Mouse (Mus musculus) brown adipose tissue, adult 24 weeks (tissue): ENCODE measurements around the gene C1qa. TPM values are rescaled to one million over a fixed set of nuclear protein-coding genes. Genes with fewer than 3 reads are reported as not detected.

ENCODE experiments used
- H3K27ac ChIP-seq: fragments of 200-500 bp; replicated peaks from 2 replicates; pipeline ENCODE4 v1.5.1; 2012; ENCODE audit warnings: low read depth, mild to moderate bottlenecking, low read length
- H3K4me1 ChIP-seq: fragments of 200-500 bp; 2 replicates; pipeline ENCODE4 v1.6.1; 2012; ENCODE audit warnings: low read length, mixed read lengths; ENCODE audit not compliant: control insufficient read depth, insufficient read depth, insufficient read length
- H3K4me3 ChIP-seq: fragments of 200-500 bp; 2 replicates; pipeline ENCODE4 v1.5.1; 2012; ENCODE audit warnings: low read depth, mild to moderate bottlenecking, low read length, moderate library complexity; ENCODE audit not compliant: insufficient read depth
- polyA plus RNA-seq: library from polyadenylated mRNA; stranded (reverse); fragments of >200 nt; gene quantifications from 2 replicates; pipeline ENCODE4 v1.2.4, GENCODE M21; 2012; ENCODE audit not compliant: missing spikeins, insufficient read depth, insufficient read length

Gene C1qa
- 56.5 and 75.2 TPM in 2 replicates for polyA plus RNA-seq

DNA sequence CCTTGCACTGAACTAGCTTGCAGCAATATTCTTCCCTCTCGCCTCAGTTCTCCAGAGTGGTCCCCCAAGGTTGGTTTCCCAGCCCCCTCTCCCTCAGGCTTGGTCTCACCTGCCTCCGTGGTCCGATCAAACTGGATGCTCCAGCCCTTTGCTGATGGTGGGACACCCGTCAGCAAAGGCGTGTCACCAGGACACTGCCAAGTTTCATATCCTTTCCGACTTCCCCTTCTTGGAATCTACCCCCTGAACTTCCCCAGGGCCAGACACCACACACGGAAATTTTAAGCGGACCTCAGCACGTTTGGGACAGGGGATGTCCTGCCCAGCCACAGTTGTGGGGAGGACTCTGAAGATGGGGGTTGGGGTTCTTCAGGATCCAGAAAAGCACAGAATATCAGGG is at the start of gene C1qa:
Gene C1qa, minus strand, starts transcription at position 167 of the 400 bp plus-strand sequence.
- H3K4me3 ChIP-seq: peak within 1 kb of the TSS; percentile 55
- H3K4me1 ChIP-seq: no peaks in the 10 kb centered on the region
- peak within 1 kb of the TSS; percentile 91 for H3K27ac ChIP-seq

DNA sequence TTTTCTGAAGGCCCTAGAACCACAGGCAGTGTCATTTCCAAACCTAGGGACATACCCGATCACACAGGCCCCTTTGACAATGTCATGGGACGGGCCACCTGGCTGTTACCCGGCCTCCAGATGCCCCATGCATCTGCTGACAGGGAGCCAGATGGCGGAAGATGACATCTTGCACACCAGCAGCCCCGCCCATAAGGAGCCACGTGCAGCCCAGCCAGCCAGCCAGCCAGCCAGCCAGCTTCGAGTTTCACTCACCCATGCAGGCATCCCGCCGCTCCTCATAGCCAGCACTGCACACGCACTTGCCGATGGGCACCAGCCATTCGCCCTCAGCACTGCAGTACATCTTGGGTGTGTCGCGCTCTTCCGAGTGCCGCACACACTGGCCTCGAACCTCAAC is 46.8 kb upstream of the C1qa start:
- Histone ChIP-seq H3K4me3 (no peak overlapping the region), H3K4me1 (no peaks in the 10 kb centered on the region), H3K27ac (no peak overlapping the region)

DNA sequence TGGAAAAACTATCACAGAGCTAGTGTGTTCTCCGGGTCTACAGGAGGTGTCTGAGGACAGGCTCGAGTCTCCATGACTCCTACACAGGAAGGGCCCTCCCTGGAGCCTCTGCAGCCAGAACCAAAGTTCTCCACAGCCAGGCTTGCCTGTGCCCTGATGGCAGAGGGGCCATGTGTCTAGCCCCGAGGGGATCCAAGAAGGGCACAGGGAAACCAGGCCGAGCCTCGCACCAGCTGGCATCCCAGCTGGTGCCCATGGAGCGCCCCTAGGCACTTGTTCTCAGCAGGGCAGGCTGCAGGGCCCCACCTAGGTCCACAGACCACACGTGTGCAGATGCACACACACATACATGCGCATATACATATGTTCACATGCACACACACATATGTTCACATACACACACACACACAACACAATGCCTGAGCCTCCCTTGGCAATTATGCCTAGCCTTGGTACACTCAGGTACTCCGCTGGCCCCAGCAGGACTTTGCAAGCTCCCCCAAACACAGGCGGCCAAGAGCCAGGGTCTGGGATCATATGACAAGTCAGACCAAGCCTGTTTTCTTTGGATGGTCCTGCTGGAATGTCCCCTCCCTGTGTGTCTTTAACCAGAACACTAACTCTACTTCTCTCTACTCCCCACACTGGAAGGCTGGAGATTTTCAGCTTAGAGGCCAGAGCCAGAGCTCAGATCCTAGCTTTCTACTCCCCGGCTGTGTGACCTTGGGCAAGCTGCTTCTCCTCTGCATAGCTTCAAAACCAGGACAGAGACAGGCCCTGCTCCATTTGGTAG is 46.2 kb upstream of the C1qa start:
- Histone ChIP-seq H3K4me1 (no peaks in the 10 kb centered on the region), H3K27ac (no peak overlapping the region), H3K4me3 (no peak overlapping the region)

GRCm38 (mm10) chr4:136943175-136943574 is 44.6 kb upstream of the C1qa start:
- Histone ChIP-seq H3K4me3 (no peak overlapping the region), H3K4me1 (no peaks in the 10 kb centered on the region), H3K27ac (no peak overlapping the region)

- Histone ChIP-seq H3K4me1 (no peaks in the 10 kb centered on the region), H3K27ac (no peak overlapping the region), H3K4me3 (no peak overlapping the region)
Measured at GRCm38 (mm10) chr4:136942761-136943160, 44.2 kb upstream of the C1qa start.

DNA sequence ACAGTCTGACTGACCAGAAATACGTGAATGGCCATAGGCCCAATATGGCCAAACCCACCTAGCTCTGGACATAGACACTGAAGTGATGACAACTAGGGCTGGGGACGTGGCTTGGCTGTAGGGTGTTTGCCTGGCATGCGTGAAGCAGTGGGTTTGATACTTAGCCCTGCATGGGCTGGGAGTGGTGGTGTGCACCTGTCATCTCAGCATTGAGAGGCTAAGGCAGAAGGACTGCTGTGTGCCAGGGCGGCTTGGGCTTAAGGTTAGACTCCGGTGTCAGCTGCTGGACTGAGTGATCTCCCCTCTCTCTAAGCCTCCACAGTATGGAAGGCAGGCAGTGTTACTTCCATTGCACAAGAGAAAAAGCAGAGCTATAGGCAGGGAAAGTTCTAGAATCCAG is 39.3 kb upstream of the C1qa start:
- no peaks in the 10 kb centered on the region for H3K4me1 ChIP-seq
- no peak overlapping the region for H3K27ac ChIP-seq
- no peak overlapping the region for H3K4me3 ChIP-seq

DNA sequence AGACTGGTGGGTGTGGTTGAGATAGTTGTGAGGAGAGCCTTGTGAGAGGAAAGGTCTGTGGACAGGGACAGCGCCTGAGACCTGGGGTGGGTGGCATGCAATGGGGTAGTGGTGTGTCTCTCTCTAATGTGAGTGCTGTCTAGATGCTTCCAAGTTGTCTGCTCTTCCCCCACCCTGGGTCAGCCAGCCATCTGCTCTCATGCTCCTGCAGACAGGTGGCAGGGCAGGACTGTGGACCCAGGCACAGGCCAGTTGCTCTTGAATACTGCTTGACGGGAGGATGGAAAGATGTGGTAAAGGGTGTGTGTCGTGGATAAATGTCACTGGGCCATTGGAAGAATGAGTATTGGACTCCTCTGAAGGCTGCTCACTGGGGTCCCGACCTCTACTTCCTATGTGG is 38.7 kb upstream of the C1qa start:
- H3K4me3 ChIP-seq: no peak overlapping the region
- H3K27ac ChIP-seq: no peak overlapping the region
- no peaks in the 10 kb centered on the region for H3K4me1 ChIP-seq

DNA sequence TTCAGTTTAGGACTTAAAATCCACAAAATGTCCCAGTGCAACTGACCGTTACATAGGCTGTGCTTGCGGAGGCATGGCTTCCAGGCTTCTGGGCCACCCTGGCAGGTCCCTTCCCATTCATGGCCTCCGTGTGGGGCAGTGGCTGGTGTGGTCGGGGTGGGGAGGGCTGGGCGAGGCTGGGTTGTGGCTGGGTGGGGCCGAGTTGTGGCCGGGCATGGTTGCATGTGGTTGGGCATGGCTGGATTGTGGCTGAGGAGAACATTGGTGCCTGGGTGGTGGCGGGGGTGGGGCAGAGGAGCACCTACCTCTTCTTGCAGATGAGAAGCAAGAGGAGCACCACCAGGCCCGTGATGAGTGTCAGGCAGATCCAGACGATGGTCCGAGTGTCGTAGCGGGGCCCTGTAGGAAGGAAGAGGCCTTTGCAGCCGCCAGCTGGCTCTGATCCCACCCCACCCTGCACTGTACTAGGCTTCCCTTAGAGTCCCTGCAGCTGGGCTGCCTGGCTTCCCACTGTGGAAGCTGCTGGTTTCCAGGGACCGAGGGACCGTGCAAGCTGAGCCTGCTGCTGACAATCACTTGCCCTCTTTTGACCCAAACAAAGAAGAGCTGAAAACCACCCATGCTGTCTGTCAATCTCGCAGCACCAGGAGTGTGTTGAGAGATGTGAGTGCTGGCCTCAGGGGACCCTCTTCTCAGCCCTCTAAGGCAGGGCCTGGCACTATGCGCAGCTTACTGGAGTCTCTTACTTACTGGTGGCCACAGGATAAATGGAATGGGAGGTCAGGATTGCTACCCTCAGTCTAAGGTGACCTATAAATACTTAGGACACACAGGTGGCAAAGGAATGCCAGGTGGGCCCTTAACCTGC is 36.4 kb upstream of the C1qa start:
- Histone ChIP-seq H3K4me1 (no peaks in the 10 kb centered on the region), H3K4me3 (no peak overlapping the region), H3K27ac (no peak overlapping the region)

DNA sequence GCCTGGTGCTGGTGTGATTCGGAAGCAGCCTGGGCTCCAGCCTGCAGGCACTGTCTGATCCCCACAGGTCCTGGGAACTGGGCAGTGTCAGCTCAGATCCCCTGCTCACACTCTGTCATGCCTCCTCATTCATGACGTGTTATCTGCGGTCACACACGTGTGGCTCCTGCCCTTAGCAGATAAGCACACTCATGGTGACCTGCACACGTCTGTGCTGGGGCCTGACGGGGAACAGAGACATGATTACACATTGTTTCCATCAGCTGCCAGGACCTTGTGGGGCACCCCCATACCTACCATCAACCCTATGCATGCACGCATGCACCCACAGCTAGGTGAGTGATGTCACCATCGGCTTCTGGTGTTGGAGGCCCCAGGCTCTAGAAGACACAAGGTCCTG is 31.9 kb upstream of the C1qa start:
- no peak overlapping the region for H3K27ac ChIP-seq
- no peaks in the 10 kb centered on the region for H3K4me1 ChIP-seq
- no peak overlapping the region for H3K4me3 ChIP-seq

GRCm38 (mm10) chr4:136928928-136929327 is 30.3 kb upstream of the C1qa start:
- no peaks in the 10 kb centered on the region for H3K4me1 ChIP-seq
- no peak overlapping the region for H3K27ac ChIP-seq
- no peak overlapping the region for H3K4me3 ChIP-seq

- Histone ChIP-seq H3K4me3 (no peak overlapping the region), H3K27ac (no peak overlapping the region), H3K4me1 (no peaks in the 10 kb centered on the region)
Measured at GRCm38 (mm10) chr4:136925804-136926203, 27.2 kb upstream of the C1qa start.

GRCm38 (mm10) chr4:136924529-136924928 is 25.9 kb upstream of the C1qa start:
- Histone ChIP-seq H3K27ac (no peak overlapping the region), H3K4me3 (no peak overlapping the region), H3K4me1 (no peaks in the 10 kb centered on the region)

DNA sequence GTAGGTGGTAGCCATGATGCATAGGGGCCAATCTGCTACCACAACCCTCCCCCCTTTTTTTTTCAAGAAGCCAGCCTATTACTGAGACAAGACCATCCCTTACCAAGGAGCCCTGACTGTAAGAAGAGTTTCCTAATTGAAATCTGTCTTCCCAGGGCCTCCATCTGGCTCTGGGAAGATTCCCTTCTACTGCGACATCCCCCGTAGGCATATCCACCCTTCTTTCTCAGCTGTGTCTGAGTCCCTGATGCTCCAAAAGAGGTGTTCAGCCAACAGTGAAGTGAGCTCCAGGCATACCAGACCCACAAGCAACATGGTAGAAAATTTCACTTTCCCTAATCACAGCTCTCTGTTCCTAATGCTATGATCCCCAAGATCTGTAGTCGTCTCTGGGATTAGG is 20.9 kb upstream of the C1qa start:
- Histone ChIP-seq H3K4me1 (no peaks in the 10 kb centered on the region), H3K27ac (no peak overlapping the region), H3K4me3 (no peak overlapping the region)

DNA sequence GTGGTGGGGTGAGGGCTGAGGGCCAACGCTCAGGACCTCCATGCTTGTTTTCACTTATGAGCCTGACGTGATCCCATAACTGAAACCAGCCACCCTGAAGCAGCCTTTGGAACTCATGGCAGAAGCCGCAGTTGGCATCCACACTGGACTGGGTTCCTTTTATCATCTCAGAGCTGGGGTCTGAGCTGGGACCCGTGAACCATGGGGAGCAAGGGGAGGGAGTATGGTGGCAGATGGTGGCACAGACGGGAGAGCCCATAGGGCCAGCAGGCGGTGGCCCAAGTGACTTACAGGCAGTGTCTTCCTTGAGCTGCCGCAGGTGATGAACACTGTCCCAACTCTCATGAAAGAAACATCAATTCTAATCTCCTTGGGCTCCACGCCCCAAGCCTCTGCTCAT is 20.2 kb upstream of the C1qa start:
- Histone ChIP-seq H3K27ac (no peak overlapping the region), H3K4me3 (no peak overlapping the region), H3K4me1 (no peaks in the 10 kb centered on the region)

DNA sequence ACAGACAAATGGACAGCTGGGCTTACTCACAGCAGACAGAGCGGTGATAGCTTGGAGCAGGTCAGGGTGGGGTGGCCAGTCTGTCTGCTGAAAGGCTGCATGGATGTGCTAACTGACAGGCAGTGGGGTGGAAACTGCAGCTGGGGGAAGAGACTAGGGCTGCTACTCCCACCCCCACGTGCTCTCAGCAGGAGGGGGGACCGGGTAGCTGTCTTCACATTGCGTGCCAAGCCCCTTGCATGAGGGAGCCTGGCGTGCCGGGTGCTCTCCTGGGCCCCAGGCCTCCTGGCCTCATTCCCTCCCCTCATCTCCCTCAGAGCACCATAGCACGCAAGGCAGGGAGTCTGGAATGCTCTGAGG is 18.5 kb upstream of the C1qa start:
- Histone ChIP-seq H3K4me3 (no peak overlapping the region), H3K27ac (no peak overlapping the region), H3K4me1 (no peaks in the 10 kb centered on the region)
